Mouse (Mus musculus) olfactory bulb, adult 2 months (tissue): Measurements from ENCODE around the gene Tchhl1. TPM values are rescaled to one million over a fixed set of nuclear protein-coding genes. Genes with fewer than 3 reads are reported as not detected.

Experiments
- H3K27ac ChIP-seq: fragments of 200-500 bp; 2 replicates; pipeline ENCODE4 v1.5.1; 2012; ENCODE audit warnings: low read depth, low read length; ENCODE audit not compliant: insufficient read depth
- H3K4me1 ChIP-seq: fragments of 200-500 bp; 2 replicates; pipeline ENCODE4 v1.6.1; 2012; ENCODE audit warnings: low read length; ENCODE audit not compliant: control insufficient read depth, insufficient read depth
- H3K4me3 ChIP-seq: fragments of 200-500 bp; 2 replicates; pipeline ENCODE4 v1.5.1; 2012; ENCODE audit warnings: mild to moderate bottlenecking, low read depth, low read length, moderate library complexity; ENCODE audit not compliant: insufficient read depth
- CTCF ChIP-seq: fragments of 200-500 bp; IDR thresholded peaks from 2 replicates; pipeline ENCODE4 v1.5.1; 2012; ENCODE audit warnings: low read depth, mild to moderate bottlenecking, low read length, moderate library complexity; ENCODE audit not compliant: insufficient read depth
- POLR2A ChIP-seq: fragments of 200-500 bp; IDR thresholded peaks from 2 replicates; pipeline ENCODE4 v1.6.1; 2012; ENCODE audit warnings: mild to moderate bottlenecking, low read depth, low read length, moderate library complexity; ENCODE audit not compliant: insufficient read depth
- WGBS: fragments of 180-500 bp; shearing (Covaris S2); methylation state at CpG from one replicate; pipeline ENCODE4 v1.1.7; 2018; 5-methylcytosine and 5-hydroxymethylcytosine counted together
- polyA plus RNA-seq: library from polyadenylated mRNA; stranded (reverse); fragments of >200 nt; gene quantifications from 2 replicates; pipeline ENCODE4 v1.2.4, GENCODE M21; 2012; ENCODE audit warnings: low replicate concordance; ENCODE audit not compliant: missing spikeins, insufficient read depth, insufficient read length

Tchhl1 gene
- polyA plus RNA-seq, 1 experiment, result not detected

DNA sequence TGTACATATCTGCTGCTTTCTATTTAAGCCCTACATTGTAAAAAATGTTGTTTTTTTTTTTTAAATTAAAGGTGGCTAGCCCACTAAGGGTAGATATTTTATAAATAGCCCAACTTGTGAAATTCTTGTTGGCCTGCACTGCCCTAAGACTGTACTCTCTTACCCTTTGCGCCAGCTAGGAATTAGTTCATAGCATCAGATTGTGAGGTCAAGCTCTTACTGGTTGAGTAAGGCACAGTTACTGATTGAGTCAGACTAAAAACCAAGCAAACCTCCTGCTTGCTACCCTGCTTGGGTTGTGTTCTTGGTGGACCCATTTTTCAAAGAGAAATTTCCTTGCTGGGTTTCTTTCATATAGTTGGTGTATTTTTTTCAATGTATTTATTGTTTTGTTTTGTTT lies 43.2 kb downstream of the Tchhl1 start:
- no peak for TF ChIP-seq CTCF
- no peak for TF ChIP-seq POLR2A
- H3K4me3 ChIP-seq, result no peak overlapping the region
- 95% methylated on average over 1 of the region's 1 CpGs for WGBS
- H3K27ac ChIP-seq, result no peak overlapping the region
- H3K4me1 ChIP-seq, result no peaks in the 10 kb centered on the region

DNA sequence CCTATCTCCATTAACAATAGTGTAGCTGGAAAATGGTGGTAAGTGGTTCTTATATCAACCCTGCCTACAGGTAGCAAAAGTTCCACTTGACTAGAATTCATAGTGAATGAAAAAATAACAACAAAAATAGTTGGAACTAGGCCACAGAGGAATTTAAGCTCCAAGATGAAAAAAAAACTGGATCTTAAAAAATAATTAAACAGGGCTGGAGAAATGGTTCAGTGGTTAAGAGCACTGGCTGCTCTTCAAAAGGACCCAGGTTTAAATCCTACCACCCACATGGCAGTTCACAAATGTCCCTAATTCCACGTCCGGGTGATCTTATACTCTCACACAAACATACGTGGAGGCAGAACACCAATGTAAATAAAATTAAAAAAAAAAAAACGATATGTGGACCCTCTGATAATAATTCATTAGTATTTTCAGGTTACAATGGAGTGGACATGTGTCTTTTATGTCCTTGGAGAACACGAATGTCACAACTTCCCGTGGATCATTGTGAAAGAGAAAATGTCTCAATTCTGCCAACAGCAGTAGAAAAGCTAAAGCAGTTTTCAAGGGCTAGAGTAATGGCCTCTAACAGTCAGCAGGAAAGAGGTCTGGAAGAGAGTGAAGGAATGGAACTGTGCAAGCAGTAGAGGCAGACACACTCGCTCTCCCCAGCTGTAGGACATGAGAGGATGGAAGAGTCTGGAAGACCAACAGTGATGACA lies 44.0 kb downstream of the Tchhl1 start:
- Histone ChIP-seq H3K4me1 (no peaks in the 10 kb centered on the region), H3K27ac (no peak overlapping the region), H3K4me3 (no peak overlapping the region)
- 74% methylated on average over 7 of the region's 7 CpGs for WGBS
- TF ChIP-seq POLR2A (no peak), CTCF (no peak)

DNA sequence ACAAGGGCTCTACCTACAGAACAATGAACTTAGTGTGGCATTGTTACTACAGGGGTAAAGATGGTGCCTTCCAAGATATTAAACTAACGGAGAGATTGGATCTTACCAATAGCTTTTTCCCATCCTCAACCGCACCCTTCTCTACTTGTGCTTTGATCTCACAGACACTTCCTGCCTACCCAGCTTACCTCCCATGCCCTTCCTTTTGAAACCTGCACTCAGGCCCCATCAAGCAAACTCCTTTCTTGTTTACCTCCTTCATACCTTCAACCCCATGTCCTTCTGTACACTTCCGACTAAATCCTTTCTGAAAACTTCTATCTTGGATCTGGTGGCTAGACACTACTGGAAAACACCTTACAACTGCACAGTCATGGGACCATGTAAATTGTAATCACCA lies 46.1 kb downstream of the Tchhl1 start:
- TF ChIP-seq POLR2A, result no peak
- TF ChIP-seq CTCF, result no peak
- 94% methylated on average over 3 of the region's 3 CpGs for WGBS
- Histone ChIP-seq H3K27ac (no peak overlapping the region), H3K4me1 (no peaks in the 10 kb centered on the region), H3K4me3 (no peak overlapping the region)

DNA sequence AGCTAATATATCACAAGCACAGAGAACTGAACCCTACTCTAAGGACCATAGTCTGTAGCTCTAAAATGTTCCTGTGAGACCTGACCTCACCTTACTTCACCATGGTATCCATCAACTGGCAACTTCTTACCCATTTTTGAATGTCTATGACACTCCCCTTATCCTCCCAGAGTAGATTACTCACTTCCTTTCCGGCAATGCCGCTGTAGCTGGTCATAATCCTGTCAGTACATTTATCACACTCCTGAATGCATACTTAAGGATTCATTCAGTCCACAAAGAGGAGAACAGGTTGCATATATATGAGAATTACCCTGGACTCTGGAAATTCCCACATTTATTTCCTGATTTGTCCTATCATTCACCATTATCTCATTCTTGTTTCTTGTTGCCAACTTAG lies 48.8 kb downstream of the Tchhl1 start:
- peaks cover 8% of the 10 kb centered on the region; the same call in 1 of the 2 replicates for H3K4me1 ChIP-seq
- H3K27ac ChIP-seq, result no peak overlapping the region
- no peak for TF ChIP-seq POLR2A
- no peak for TF ChIP-seq CTCF
- WGBS, result 95% methylated on average over 2 of the region's 2 CpGs
- no peak overlapping the region for H3K4me3 ChIP-seq

GRCm38 (mm10) chr3:93519856-93520329 lies 51.3 kb downstream of the Tchhl1 start:
- no peak for TF ChIP-seq CTCF
- TF ChIP-seq POLR2A, result no peak
- Histone ChIP-seq H3K4me3 (no peak overlapping the region), H3K4me1 (peaks cover 8% of the 10 kb centered on the region; the same call in 1 of the 2 replicates), H3K27ac (no peak overlapping the region)
- 66% methylated on average over 5 of the region's 5 CpGs for WGBS

DNA sequence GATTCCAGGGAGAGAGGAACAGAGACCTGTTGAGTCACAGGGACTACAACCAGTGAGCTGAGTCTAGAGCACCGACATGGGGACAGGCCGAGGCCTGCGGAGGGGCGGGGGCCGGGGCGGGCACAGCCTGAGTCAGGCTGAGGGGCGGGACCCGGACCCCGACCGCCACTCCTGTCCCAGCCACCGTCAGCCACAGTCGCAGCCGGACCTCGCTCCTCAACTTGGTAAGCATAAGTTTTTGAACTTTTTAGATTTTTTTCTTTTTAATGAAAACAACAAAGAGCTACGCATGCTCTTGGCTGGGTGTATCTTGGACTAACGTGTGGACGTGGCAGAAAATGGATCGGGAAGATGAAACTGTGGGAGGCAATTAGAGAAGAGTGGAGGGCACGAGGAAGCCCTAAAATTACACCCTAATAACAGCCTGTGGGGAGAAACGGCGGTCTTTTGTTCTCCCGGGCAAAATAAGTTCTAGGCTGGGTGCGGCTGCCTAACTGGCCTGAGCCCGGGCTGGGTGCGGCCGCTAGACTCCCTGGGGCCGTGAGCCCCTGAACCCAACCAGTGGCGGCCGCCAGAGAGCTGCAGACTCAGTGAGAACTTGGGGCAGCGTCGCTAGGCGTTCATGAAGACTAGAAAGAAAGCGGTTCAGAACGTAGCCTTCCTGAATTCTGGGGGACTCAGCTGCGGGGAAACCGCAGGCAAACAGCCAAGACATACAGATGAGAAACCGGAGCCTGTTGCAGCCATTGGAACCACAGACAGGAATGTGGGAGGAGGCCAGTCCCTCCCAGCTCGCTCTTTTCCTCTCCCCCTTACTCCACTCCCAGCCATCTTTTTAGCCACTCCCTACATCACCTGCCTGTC lies 52.0 kb downstream of the Tchhl1 start, which contains the start of gene S100a11:
S100a11 (plus strand) TSS at position 159 of the 864 bp plus-strand sequence.
- Histone ChIP-seq H3K27ac (no peak within 1 kb of the TSS), H3K4me1 (peaks cover 8% of the 10 kb centered on the region; the same call in 1 of the 2 replicates), H3K4me3 (peak within 1 kb of the TSS; percentile 33)
- WGBS, result 3% methylated on average over 38 of the region's 38 CpGs
- TF ChIP-seq CTCF (no peak), POLR2A (no peak)

Other genes with a start within 250 kb of the Tchhl1 start
- gene Flg, start 195.2 kb upstream of the Tchhl1 start, polyA plus RNA-seq, result not detected in 2 replicates
- not detected in 2 replicates for gene Hrnr, start 149.0 kb upstream of the Tchhl1 start, polyA plus RNA-seq
- not detected in 2 replicates for gene Rptn, start 75.1 kb upstream of the Tchhl1 start, polyA plus RNA-seq
- gene Tchh, start 26.4 kb upstream of the Tchhl1 start, polyA plus RNA-seq, result not detected in 2 replicates
- gene S100a11, start 51.7 kb downstream of the Tchhl1 start, polyA plus RNA-seq, result not detected in 2 replicates
- not detected in 2 replicates for gene S100a10, start 86.3 kb downstream of the Tchhl1 start, polyA plus RNA-seq
- gene Tdpoz2, start 183.9 kb downstream of the Tchhl1 start, polyA plus RNA-seq, result not detected in 2 replicates
- not detected in 2 replicates for gene Tdpoz1, start 207.6 kb downstream of the Tchhl1 start, polyA plus RNA-seq
- gene Gm37596, start 224.3 kb downstream of the Tchhl1 start, polyA plus RNA-seq, result not detected in 2 replicates